Mouse (Mus musculus) gastrocnemius, postnatal 25 days (tissue): ENCODE results near the gene Mfsd4b1. TPM values are rescaled to one million over a fixed set of nuclear protein-coding genes. Genes with fewer than 3 reads are reported as not detected.

Experiments
- DNase-seq: peaks from one replicate; pipeline ENCODE4 v3.0.0; 2022
- total RNA-seq, 2 experiments: library from RNA; stranded (reverse); gene quantifications; 1 replicate in 1 of 2; 2 replicates in 1 of 2; pipeline ENCODE4 v1.2.3; 2021

The Mfsd4b1 gene
- total RNA-seq, 2 experiments from 2014 or later: 3.0 to 3.2 TPM

DNA sequence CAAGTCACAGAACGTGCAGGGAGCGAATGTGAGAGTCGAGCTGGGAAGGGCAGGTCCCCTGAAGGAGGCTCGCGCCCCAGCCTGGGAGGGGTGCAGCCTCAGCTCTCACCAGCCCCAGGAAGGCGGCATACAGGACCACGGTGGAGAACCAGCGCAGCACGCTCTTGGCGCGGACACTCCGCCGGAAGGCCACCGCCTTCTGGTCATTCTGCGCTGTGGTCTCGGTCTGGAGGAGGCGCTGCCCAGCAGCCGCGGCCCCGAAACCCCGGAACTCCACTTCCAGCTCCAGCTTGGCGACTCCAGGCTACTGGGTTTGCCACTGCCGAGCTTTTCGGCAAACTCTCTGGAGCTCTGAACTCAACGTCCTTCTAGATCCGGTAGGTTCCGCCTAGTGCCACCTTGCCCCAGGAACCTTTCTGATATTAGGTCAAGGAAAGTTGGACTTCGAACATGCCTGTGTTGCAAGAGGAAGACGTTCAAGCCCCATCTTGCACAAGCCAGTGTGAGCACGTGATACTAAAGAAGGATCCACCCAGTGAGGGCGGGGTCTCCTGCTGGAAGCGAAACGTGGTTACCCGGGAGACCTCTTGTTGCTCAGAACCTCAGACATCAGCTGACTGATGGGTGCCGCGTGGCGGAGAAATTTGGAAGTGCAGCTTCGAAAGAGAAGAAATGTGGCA lies 65.2 kb downstream of the Mfsd4b1 start, which contains the start of gene Mfsd4b3:
TSS of gene Mfsd4b3 (minus strand) at position 393 of the 680 bp plus-strand sequence.
- peak; percentile 94 for DNase-seq

DNA sequence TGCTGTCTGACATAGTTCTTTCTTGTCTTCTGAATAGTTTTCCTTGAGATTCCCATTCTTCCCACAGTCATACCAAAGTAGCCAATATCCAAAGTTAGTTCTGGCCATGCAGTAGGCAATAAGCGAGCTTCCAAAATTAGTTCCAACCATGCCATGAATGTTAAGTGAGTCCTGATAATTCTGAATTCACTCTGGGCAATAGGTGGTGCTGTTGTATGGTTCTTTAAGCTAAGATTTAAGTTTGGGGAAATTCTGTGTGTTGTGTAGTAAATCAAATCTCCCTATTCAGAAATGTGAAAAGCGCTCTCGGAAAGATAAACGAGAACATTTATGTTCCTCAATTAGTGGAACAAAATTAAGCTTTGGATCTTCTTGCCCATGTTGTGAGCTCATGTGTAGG lies 66.8 kb downstream of the Mfsd4b1 start:
- no peak for DNase-seq

DNA sequence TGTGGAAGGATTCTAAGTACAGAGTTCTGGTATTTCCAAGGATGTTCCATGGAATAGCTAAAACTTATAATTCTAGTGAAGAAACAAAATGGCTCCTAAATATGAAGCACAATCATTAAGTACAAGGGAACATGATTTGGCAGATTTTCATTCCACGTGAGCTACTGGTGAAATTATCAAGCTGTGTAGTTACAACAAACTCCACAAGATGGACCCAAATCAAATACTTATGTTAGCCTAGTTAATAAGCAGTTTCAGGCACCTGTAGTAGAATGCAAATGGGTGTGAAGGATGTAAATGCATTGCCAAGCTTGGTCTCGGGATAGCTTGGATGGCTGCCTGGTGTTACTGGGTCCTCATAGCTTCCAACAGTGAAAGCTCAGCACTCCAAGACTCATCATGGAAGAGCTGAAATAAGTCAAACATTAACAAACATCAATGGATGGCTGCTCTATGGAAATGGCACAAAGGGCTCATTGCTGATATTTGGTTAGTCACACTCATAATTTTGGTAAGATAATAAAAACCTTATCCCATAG lies 68.7 kb downstream of the Mfsd4b1 start:
- DNase-seq: no peak

DNA sequence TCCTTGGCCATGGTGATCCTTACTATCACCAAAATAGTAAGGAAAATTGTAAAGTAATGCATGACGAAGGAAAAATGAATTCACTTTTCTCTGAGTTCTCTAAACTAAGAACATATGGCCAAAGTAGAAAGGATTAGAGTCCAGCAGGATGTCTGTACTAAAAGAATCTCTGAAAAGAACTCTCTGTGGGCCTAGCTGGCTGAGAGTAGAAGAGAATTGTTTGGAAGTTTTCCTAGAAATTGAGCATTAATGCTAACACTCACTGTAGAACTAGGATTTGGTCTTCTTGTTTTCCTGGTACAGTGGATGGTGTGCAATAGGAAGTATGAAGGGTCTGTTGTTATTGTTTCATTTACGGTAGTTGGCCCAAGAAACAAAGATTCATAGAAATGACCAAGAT lies 69.9 kb downstream of the Mfsd4b1 start:
- DNase-seq: no peak

Other genes with a start within 250 kb of the Mfsd4b1 start
- 1 to 10 TPM; 2.1 to 2.2 TPM for gene Mfsd4b4, start 126.0 kb downstream of the Mfsd4b1 start, total RNA-seq
- gene Mfsd4b2, start 98.3 kb downstream of the Mfsd4b1 start, total RNA-seq: under 1 TPM; 0.15 to 0.19 TPM
- 1 to 10 TPM; 3.7 to 5.4 TPM for gene Mfsd4b3, start 65.1 kb downstream of the Mfsd4b1 start, total RNA-seq
- under 1 TPM; 0.32 to 0.36 TPM for gene Mfsd4b5, start 38.6 kb downstream of the Mfsd4b1 start, total RNA-seq
- gene Slc16a10, start 117.0 kb upstream of the Mfsd4b1 start, total RNA-seq: 10 to 100 TPM; 24.1 to 39.7 TPM
- 10 to 100 TPM; 11.8 to 14.0 TPM for gene Rpf2, start 221.8 kb upstream of the Mfsd4b1 start, total RNA-seq
- 10 to 100 TPM; 19.2 to 19.5 TPM for gene Gtf3c6, start 232.8 kb upstream of the Mfsd4b1 start, total RNA-seq